Mouse (Mus musculus): ENCODE data around the gene Car4.
A peak's percentile ranks its signal among the peaks of the same experiment; 100 is the strongest.

The Car4 gene

DNA sequence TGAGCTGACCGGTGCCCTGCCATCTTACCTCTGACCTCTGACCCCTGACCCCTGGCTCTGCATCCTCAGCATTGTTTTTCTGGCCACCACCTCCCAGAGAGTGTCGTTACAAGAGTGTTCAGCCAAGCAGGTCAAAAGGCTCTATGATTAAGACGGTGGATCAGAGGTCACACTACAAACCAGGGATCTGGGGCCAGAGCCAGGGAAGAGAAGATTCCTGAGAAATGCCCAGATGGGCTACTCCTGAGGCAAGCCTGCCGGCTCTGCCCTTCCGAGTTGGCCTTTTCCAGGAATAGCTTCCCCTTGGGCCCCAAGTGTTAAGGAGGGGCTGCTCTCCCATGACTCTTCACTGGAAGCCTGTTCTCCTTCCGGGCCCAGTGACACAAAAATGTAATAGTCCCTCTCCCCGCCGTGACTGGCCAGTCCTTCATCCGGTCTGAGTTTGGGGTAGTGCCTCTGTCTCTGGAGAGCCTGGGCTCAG, 2.2 kb downstream of the Car4 start:
- DNase-seq: peak; percentile 85

GRCm38 (mm10) chr11:84960291-84960690, 2.7 kb downstream of the Car4 start:
- peak; percentile 65 for DNase-seq

GRCm38 (mm10) chr11:84960780-84961179, 3.2 kb downstream of the Car4 start:
- peak; percentile 96 for DNase-seq

DNA sequence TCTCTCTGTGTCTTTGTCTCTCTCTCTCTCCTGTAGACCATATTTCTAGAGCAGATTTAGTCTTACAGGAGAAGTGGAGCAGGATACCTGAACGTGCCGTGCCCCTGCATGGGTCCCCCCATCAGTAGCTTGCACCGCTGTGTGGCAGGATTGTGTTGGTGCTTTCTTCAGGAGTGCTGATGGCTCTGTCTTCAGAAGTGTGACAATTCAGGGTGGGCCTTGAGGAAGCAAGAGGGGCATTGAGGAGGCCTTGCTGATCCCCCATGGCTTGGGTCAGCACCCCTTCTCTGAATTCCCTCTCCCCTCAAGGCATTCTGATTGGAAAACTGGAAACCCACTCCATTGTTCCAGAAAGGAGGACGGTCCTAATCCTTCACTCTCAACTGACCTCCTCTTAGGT, 4.0 kb downstream of the Car4 start:
- peak; percentile 49 for DNase-seq

GRCm38 (mm10) chr11:84962536-84962935, 5.0 kb downstream of the Car4 start:
- peak; percentile 59 for DNase-seq

GRCm38 (mm10) chr11:84963556-84963955, 6.0 kb downstream of the Car4 start:
- no peak for DNase-seq

DNA sequence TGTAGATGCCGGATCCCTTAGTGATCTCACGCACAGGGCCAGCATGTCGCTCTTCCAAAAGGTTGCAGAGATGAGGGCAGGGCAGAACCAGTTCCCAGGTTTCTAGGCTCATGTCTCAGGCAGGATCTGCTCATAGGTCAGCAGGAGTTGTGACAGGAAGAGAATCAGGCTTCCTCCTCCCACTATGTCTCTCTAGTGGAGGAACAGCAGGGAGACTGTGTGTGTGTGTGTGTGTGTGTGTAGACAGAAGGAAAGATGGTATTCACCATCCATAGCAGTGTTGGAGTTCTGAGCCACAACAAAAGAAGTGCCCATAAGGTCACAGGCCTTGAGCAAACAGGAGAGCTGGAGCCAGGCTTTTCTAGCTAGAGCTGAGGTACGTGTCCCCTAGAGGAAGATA, 9.1 kb downstream of the Car4 start:
- DNase-seq: no peak

DNA sequence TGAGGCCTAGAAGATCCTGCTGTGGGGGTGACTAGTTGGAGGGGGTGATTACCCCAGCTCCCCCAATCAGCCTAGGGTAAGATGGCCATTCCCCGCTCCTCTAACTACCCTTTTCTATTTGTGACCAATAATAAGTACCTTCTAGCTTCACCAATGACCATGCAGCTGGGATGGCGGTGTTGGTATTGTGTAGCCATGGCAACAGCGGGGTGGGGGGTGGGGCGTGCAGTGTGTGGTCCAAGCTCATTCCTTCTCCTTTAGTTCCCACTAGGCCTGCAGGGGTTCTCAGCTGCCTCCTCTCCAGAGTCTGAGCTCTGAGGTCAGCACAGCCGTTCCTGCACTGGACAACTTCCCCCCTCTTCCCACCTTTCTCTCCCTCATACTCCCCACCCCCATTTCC, 9.5 kb downstream of the Car4 start:
- no peak for DNase-seq

GRCm38 (mm10) chr11:84968309-84968708, 10.7 kb downstream of the Car4 start:
- no peak for DNase-seq

DNA sequence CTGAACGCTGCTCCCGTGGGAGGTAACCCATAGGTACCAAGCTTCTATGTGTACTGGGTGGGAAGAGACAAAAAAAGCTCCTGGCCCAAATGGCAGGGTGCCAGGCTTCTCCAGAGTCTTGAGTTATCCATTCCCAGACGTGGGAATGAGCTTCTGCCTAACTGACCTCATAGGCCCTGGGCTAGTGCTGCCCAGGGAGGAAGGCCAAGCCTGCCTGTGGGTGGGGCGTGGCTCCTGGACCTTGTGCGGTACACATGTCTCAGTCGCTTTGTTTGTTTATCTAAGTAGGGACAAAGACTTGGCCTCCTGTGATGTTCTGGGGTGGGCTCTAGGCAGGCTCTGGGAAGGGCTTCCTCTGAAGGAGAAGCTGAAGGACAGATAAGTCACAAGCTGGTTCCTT, 11.2 kb downstream of the Car4 start:
- DNase-seq: peak; percentile 53

DNA sequence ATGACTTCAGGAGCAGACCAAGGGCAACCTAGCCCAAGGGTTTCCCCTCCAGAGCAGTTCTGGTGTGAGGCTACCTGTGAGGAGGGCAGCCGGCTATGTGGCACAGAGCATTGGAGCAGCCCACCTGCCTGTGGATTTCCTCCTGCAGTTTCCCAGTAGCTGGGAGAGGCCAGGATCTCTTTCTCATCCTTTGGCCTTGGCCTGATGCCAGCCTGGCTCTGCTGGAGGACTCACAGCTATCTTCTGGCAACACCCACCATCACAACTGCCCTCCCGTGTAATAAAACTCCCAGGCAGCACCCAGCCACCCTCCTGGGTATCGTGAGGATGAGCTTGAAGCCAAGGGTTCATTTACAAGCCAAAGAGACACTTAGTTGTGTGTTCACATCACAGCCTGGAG, 14.5 kb downstream of the Car4 start:
- DNase-seq: peak; percentile 57

- DNase-seq: no peak
These were observed 16.1 kb downstream of the Car4 start for GRCm38 (mm10) chr11:84973661-84974060.

- DNase-seq: no peak
These were observed 17.0 kb downstream of the Car4 start for GRCm38 (mm10) chr11:84974582-84974981.

- DNase-seq: no peak
These were observed 19.1 kb downstream of the Car4 start for GRCm38 (mm10) chr11:84976706-84977105.

DNA sequence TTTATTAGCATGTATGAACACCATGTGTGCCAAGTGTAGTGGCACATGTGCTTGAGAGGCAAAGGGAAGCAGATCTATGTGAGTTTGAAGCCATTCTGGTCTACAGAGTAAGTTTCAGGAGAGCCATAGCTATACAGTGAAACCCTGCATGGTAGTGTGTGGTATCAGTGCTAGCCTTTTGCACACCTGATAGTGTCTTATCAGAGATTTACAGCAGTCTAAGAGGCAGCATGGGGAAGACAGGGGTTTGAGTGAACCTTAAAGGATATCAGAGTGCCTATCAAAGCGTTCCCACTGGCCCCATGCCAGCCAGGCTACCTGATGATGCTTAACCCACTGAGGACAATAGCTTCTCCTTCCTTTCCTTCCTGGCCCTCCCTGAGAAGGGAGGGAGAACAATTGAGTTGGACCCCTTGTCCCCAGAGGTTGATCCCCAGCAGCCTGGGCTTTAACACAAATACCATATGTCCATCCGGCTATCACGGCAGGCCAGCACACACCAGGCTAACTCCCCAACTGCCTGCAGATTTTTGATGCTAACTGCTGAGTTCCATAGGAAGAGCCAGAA, 19.9 kb downstream of the Car4 start:
- DNase-seq: no peak

DNA sequence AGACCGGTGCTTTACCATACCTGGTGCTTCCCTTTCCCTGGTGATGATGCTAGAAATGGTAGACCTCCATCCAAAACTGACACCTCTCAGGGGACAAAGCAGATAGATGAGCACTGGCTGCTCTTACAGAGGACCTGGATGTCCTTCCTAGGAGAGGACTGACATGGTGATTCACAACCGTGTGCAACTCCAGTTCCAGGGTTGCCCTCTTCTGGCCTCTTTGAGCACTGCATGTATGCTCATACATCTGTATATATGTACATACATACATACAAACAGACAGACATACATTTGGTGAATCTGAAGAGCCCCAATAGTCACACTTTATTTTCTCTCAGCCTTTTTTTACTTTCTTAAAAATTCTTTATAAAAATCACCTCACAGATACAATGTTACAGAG, 20.5 kb downstream of the Car4 start:
- DNase-seq: peak; percentile 68

- DNase-seq: no peak
These were observed 21.8 kb downstream of the Car4 start for GRCm38 (mm10) chr11:84979351-84979750.

DNA sequence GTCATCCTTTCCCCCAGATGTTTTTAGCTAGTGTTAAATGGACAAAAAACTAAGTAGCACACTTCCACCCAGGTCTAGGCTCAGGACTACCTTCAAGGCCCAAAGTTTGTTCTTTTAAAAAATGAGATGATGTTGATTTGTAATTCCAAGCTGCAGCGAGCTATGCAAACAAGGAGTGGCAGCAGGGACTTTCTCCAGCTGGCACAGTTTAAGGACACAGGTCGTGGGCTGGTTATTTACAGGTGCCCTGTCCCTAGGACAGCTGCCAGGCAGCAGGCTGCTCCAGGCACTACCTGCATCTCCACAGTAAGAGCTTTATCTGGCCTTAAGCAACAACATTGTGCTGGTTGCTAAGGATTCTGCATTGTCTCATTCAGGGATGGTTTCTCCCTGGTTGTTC, 23.1 kb downstream of the Car4 start:
- no peak for DNase-seq

DNA sequence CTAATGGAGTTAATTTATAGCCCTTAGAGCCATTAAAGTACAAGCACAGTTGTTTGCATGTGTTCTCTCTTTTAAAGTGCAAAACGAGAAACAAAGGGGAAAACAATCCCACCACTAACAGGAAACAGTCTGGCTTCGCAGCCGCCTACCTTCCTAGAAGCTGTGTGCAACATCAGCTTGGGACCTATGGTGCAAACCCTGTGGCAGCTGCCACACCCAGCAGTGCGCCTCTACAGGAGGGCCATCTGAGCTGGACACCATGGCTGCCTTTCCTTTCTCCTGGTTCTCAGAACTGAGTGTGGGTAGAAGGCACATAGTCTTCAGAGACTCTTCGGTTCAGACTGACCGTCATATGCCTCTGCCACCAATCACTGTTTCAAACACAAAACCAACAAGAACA, 27.8 kb downstream of the Car4 start:
- no peak for DNase-seq

GRCm38 (mm10) chr11:84988341-84988919, 30.8 kb downstream of the Car4 start:
- DNase-seq: no peak

DNA sequence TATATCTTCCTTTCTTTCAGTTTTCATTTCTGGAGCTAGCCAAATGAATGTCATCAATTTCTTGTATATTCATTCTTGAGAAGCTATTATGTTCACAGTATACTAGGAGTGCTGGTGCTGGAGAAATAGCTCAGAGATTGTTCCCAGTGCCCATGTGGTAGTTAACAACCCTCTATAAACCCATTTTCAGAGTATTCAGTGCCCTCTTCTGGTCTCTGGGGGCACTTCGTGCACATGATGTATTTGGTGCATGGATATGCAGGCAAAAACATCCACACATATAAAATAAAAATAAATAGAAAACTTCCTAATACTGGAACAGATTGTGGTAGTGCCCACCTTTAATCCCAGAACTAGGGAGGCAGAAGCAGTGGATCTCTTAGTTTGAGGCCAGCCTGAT, 35.4 kb downstream of the Car4 start:
- DNase-seq: no peak

DNA sequence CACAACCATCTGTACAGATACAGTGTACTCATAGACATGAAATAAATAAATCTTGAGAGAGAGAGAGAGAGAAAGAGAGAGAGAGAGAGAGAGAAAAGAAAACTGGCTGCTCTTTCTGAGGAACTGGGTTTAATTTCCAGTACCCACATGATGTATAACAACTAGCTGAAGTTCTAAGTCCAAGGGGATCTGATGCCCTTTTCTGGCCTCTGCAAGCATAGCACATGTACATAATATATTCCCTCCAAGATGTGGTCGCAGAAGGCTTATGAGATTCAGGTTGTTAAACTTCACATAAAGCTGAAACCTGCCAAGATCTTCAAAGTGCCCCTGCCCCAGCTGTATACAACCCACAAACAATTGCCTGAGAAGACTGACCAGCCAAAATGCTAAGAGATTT, 37.7 kb downstream of the Car4 start:
- DNase-seq: no peak

DNA sequence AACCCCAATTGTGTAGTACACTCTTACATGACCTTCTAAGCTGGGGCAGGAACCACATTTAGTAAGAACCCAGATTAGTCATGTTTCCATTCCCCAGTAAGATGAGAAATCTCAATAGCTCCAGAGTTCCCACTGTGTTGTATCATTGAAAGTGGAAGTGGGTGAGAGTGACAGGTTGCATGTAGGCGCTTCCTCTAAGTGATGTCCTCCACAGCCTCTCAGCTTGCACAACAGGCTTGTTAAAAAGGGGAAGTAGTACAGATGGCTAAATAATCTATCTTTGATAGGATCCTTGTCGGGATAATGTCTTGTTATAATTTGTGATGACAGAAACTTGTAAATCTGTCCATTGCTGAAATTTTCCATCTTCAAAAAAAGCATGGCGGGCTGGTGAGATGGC, 46.0 kb downstream of the Car4 start:
- DNase-seq: no peak

DNA sequence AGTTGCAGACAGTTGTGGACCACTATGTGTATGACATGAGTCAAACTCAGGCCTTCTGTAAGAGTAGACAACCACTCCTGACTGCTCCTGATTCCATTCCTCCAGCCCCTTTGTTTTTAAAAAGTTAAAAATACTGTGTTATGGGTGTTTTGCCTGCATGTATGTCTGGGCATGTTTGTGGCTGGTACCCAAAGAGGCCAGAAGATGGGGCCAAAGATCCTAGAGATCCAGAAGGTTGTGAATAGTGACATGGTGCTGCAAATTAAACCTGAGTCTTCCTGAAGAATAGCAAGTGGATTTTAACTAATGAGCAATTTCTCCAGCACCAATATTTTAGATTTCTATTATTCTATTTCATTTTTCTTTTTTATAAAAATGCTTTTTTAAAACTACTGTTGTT, 55.5 kb downstream of the Car4 start:
- DNase-seq: no peak
